Mouse (Mus musculus): Measurements from ENCODE around the gene Col13a1. TPM values are rescaled to one million over a fixed set of nuclear protein-coding genes. Genes with fewer than 3 reads are reported as not detected.

The Col13a1 gene
- polyA plus RNA-seq, 1 experiment, result not detected

DNA sequence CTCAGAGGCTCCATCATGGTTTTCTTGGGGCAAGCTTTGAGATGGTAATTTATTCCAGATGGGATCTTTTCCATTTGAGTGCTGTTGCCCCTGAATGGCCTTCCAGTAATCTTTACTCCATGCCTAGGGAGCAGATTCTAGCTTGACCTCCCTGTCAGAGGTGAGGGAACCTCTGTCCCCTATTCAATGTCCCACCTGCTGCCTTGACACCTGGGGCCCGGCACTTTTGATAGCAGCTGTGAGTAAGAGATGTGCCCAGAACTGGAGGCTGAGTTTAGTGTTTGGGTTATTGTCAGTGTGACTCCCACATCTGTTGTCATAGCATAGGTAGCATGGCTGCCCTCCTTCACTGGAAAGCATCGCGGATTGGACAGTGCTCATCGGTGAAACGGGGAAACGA, 147.2 kb downstream of the Col13a1 start:
- H3K4me3 ChIP-seq (ENCODE audit: insufficient read depth, low read depth, low read length), result no peak overlapping the region
- no peak overlapping the region for H3K27ac ChIP-seq (ENCODE audit: insufficient read depth, low read depth, low read length)
- TF ChIP-seq CTCF (IDR thresholded peaks at IDR 0.05; ENCODE audit: insufficient read depth, low read depth, low read length) (no peak), POLR2A (IDR thresholded peaks at IDR 0.05; ENCODE audit: insufficient read depth, low read depth, low read length) (no peak)
- WGBS, result 97% methylated on average over 6 of the region's 6 CpGs
- H3K4me1 ChIP-seq (ENCODE audit: control insufficient read depth, insufficient read depth, low read length), result no peaks in the 10 kb centered on the region

DNA sequence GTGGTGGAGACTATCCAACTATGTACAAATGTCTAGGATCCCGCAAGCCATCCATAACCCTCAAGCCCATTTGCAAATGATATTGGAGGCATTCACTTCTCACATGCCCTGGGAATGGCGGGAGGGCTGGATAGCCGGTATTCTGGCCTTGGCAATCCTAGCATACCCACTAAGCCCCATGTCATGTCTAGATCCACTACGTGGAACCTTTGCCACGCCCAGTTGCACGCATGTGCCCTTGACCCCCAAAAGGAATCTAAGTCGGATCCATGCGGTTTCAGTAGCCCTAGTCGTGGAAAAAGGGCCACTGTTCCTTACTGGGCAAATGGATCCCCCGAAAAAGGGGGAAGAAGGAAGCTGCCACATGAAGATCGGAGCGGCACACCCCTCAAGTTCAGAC, 147.7 kb downstream of the Col13a1 start:
- Histone ChIP-seq H3K4me3 (ENCODE audit: insufficient read depth, low read depth, low read length) (no peak overlapping the region), H3K4me1 (ENCODE audit: control insufficient read depth, insufficient read depth, low read length) (no peaks in the 10 kb centered on the region), H3K27ac (ENCODE audit: insufficient read depth, low read depth, low read length) (no peak overlapping the region)
- no peak for TF ChIP-seq POLR2A (IDR thresholded peaks at IDR 0.05; ENCODE audit: insufficient read depth, low read depth, low read length)
- TF ChIP-seq CTCF (IDR thresholded peaks at IDR 0.05; ENCODE audit: insufficient read depth, low read depth, low read length), result no peak
- WGBS, result 81% methylated on average over 12 of the region's 12 CpGs

DNA sequence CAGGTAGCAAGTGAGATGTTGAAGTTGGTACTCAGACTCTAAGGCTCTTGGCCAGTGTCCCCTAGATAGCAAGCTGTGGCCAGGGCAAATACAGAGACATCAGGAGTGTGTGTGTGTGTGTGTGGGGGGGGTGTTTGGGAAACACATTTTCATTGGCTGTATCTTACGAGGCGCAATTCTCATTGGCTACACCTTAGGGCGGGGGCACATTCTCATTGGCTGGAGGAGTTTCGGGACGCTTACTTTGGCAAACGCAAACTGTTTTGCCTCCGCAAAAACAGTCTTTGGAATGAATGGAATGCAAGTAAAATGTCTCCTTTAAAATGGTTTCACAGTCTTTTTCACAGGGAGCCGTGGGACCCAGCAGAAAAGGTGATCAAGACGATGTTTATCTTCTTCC, 148.1 kb downstream of the Col13a1 start:
- H3K27ac ChIP-seq (ENCODE audit: insufficient read depth, low read depth, low read length), result no peak overlapping the region
- 66% methylated on average over 9 of the region's 9 CpGs for WGBS
- no peaks in the 10 kb centered on the region for H3K4me1 ChIP-seq (ENCODE audit: control insufficient read depth, insufficient read depth, low read length)
- H3K4me3 ChIP-seq (ENCODE audit: insufficient read depth, low read depth, low read length), result no peak overlapping the region
- TF ChIP-seq CTCF (IDR thresholded peaks at IDR 0.05; ENCODE audit: insufficient read depth, low read depth, low read length) (no peak), POLR2A (IDR thresholded peaks at IDR 0.05; ENCODE audit: insufficient read depth, low read depth, low read length) (no peak)

DNA sequence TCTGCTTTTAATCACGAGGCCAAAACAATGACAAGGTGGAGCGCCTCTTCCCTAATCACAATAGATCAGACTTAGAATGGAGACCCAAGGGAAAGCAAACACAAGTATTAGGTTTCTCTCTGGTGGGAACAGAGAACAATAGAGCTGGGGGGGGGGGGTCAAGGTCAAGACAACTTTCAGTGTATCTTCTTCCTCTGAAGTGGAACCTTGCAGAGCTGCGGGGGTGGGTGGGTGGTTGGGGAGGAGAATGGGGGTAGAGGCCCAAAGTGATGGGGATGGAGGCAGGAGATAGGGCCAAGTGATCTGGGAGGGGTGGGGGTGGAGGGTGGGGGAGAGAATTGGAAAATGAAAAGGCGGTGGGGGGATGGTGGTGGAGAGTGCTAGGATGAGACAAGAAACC, 149.9 kb downstream of the Col13a1 start:
- H3K27ac ChIP-seq (ENCODE audit: insufficient read depth, low read depth, low read length), result no peak overlapping the region
- no peaks in the 10 kb centered on the region for H3K4me1 ChIP-seq (ENCODE audit: control insufficient read depth, insufficient read depth, low read length)
- WGBS, result 74% methylated on average over 4 of the region's 4 CpGs
- TF ChIP-seq POLR2A (IDR thresholded peaks at IDR 0.05; ENCODE audit: insufficient read depth, low read depth, low read length), result no peak
- no peak for TF ChIP-seq CTCF (IDR thresholded peaks at IDR 0.05; ENCODE audit: insufficient read depth, low read depth, low read length)
- no peak overlapping the region for H3K4me3 ChIP-seq (ENCODE audit: insufficient read depth, low read depth, low read length)

DNA sequence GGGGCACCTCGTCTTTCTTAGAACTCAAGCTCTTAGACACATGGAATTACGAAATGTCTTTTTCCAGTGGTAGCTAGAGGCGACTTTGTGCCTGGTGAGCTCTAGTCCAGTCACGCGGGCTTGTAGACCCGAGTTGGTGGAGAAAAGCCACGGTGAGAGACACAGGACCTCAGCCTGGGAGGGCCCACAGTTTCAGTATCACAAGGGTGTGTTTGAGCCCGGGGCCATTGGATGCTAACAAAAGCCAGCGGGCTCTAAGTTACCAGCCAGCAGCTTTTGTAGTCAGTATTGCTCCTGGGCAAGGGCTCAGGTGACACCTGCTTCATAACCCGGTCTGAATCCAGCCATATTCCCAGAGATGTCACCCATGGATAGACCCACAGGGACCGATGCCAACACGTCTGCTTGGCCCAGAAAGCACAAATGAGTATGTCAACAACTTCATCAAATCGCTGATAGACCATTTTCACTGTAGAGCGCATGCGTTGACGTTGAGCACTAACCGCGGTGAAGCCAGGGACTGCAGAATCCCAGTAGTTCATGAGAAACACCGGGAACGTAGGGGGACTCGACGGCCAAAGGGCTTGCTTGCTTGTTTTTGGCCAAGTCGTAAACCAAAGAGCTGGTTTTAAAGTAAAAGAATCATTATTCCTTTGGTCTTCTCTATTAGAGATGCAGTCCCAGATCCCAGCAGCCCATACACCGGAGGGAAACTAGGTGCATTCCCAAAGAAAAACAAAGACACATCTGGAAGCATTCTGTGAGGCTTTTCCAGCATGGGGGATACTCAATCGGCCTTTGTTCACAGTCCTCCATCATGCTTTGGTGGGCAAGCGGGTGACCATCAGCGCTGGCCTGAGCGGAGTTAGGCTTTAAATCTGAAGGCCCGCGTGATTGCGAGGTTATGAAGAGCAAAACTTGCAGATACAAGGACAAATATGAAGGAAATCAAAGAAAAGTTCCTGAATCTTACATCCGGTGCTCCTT, 150.7 kb downstream of the Col13a1 start:
- Histone ChIP-seq H3K4me1 (ENCODE audit: control insufficient read depth, insufficient read depth, low read length) (no peaks in the 10 kb centered on the region), H3K27ac (ENCODE audit: insufficient read depth, low read depth, low read length) (no peak overlapping the region), H3K4me3 (ENCODE audit: insufficient read depth, low read depth, low read length) (no peak overlapping the region)
- WGBS, result 95% methylated on average over 32 of the region's 32 CpGs
- no peak for TF ChIP-seq POLR2A (IDR thresholded peaks at IDR 0.05; ENCODE audit: insufficient read depth, low read depth, low read length)
- TF ChIP-seq CTCF (IDR thresholded peaks at IDR 0.05; ENCODE audit: insufficient read depth, low read depth, low read length), result no peak

GRCm38 (mm10) chr10:61826753-61827435, 152.0 kb downstream of the Col13a1 start:
- Histone ChIP-seq H3K4me3 (ENCODE audit: insufficient read depth, low read depth, low read length) (no peak overlapping the region), H3K4me1 (ENCODE audit: control insufficient read depth, insufficient read depth, low read length) (no peaks in the 10 kb centered on the region), H3K27ac (ENCODE audit: insufficient read depth, low read depth, low read length) (no peak overlapping the region)
- WGBS, result 55% methylated on average over 16 of the region's 16 CpGs
- TF ChIP-seq CTCF (IDR thresholded peaks at IDR 0.05; ENCODE audit: insufficient read depth, low read depth, low read length) (no peak), POLR2A (IDR thresholded peaks at IDR 0.05; ENCODE audit: insufficient read depth, low read depth, low read length) (no peak)

DNA sequence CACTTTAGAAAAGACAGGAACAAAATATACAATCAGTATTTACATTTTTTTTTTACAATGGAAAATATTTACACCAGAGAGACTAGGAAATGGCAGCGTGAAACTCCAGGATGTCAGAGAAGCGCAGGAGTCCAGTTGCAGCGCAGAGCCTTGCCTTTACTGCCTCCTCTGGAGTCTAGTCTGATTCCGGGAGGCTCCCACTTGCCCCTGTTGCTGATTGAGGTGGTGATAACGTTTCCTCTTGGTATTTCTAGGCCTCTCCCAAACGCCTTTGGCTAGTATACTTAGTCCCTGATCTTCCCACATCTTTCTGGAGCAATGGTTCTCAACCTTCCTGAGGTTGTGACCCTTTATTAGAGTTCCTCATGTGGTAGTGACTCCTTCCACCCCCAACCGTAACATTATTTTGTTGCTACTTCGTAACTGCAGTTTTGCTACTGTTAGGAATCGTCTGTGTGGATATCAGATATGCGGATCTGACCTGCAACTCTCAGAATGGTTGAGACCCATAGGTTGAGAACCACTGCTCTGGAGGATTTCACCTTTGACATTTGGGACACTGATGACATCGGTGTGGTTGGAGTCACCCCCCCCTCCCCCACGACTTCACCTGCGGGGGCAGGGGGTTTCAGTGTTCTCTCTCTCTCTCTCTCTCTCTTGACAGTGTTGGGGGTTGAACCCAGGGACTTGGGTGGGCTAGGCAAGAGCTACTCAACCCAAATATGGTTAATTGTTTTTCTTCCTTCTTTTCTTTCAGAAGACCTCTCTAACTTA, 152.7 kb downstream of the Col13a1 start:
- Histone ChIP-seq H3K27ac (ENCODE audit: insufficient read depth, low read depth, low read length) (no peak overlapping the region), H3K4me1 (ENCODE audit: control insufficient read depth, insufficient read depth, low read length) (no peaks in the 10 kb centered on the region), H3K4me3 (ENCODE audit: insufficient read depth, low read depth, low read length) (no peak overlapping the region)
- 82% methylated on average over 13 of the region's 13 CpGs for WGBS
- TF ChIP-seq CTCF (IDR thresholded peaks at IDR 0.05; ENCODE audit: insufficient read depth, low read depth, low read length) (no peak), POLR2A (IDR thresholded peaks at IDR 0.05; ENCODE audit: insufficient read depth, low read depth, low read length) (no peak)

- Histone ChIP-seq H3K4me1 (ENCODE audit: control insufficient read depth, insufficient read depth, low read length) (no peaks in the 10 kb centered on the region), H3K4me3 (ENCODE audit: insufficient read depth, low read depth, low read length) (no peak overlapping the region), H3K27ac (ENCODE audit: insufficient read depth, low read depth, low read length) (no peak overlapping the region)
- 70% methylated on average over 5 of the region's 5 CpGs for WGBS
- TF ChIP-seq CTCF (IDR thresholded peaks at IDR 0.05; ENCODE audit: insufficient read depth, low read depth, low read length), result no peak
- TF ChIP-seq POLR2A (IDR thresholded peaks at IDR 0.05; ENCODE audit: insufficient read depth, low read depth, low read length), result no peak
Measured at GRCm38 (mm10) chr10:61825536-61825935, 153.4 kb downstream of the Col13a1 start.
